27 mouse cellular contexts compared by ENCODE assay signal in genomic region chr6:99540653-99541052, GRCm38 (mm10). TPM values are rescaled to one million over a fixed set of nuclear protein-coding genes. Genes with fewer than 3 reads are reported as not detected.
DNase-seq lines count a peak whose midpoint lies in the region; ATAC-seq and TF ChIP-seq lines count a peak whose summit lies in the region.
"Had no signal": no experiment of that assay in that cellular context is flagged by ENCODE, and none has a peak within 500 bp of the region (broad histone marks: within the 10 kb centered on the region; RNA-seq: fewer than 3 reads in every experiment).

No protein-coding gene starts in this region.

- no peak for TF ChIP-seq CTCF in liver, adult 2 months (IDR thresholded peaks at IDR 0.05; ENCODE audit: low read depth, low read length)
- TF ChIP-seq CTCF in testis, adult 2 months (IDR thresholded peaks at IDR 0.05; ENCODE audit: control insufficient read depth, insufficient read depth, insufficient replicate concordance, low read depth, low read length) = no peak

- H3K27ac ChIP-seq in liver, adult 2 months (replicated peaks; ENCODE audit: insufficient read depth, low read depth, low read length) = no peak overlapping the region; the same call in 1 of the 2 replicates
- H3K27ac ChIP-seq in liver, embryonic 11.5 days (ENCODE audit: low read depth, low read length) = no peak overlapping the region
- H3K27ac ChIP-seq in lung, embryonic 16.5 days (ENCODE audit: low read length) = peak overlapping the region; percentile 63
- 0 out of 2 replicates have a peak overlapping the region, but pooled peaks have one; percentile 29 for H3K27ac ChIP-seq in testis, adult 2 months (ENCODE audit: control insufficient read depth, insufficient read depth, low read depth, low read length)
- H3K27ac ChIP-seq in intestine, embryonic 15.5 days = no peak overlapping the region
- H3K27ac ChIP-seq: forebrain, embryonic 10.5 days; forebrain, embryonic 13.5 days; heart, embryonic 15.5 days; hindbrain, embryonic 10.5 days; hindbrain, embryonic 13.5 days had no signal

- H3K27me3 ChIP-seq in liver, adult 2 months (ENCODE audit: control insufficient read depth, insufficient read depth, low read length) = no peaks in the 10 kb centered on the region
- H3K27me3 ChIP-seq in liver, embryonic 11.5 days (replicated peaks; ENCODE audit: control insufficient read depth, insufficient read depth, low read length) = no peaks in the 10 kb centered on the region
- no peaks in the 10 kb centered on the region for H3K27me3 ChIP-seq in lung, embryonic 16.5 days (ENCODE audit: control insufficient read depth, insufficient read depth, low read depth, low read length)
- no peaks in the 10 kb centered on the region for H3K27me3 ChIP-seq in testis, adult 2 months (ENCODE audit: control insufficient read depth, insufficient read depth, low read length)
- H3K27me3 ChIP-seq in intestine, embryonic 15.5 days (replicated peaks) = no peaks in the 10 kb centered on the region
- H3K27me3 ChIP-seq: CH12.LX; forebrain, embryonic 13.5 days; heart, embryonic 12.5 days; heart, embryonic 15.5 days; hindbrain, embryonic 13.5 days; Patski had no signal

- no peak overlapping the region for H3K9ac ChIP-seq in liver, adult 2 months (ENCODE audit: low read depth, low read length)
- H3K9ac ChIP-seq in liver, embryonic 11.5 days (ENCODE audit: low read depth, low read length) = no peak overlapping the region
- no peak overlapping the region for H3K9ac ChIP-seq in lung, embryonic 16.5 days (ENCODE audit: low read length)
- no peak overlapping the region for H3K9ac ChIP-seq in intestine, embryonic 15.5 days
- H3K9ac ChIP-seq: forebrain, embryonic 13.5 days; heart, embryonic 12.5 days; heart, embryonic 15.5 days; hindbrain, embryonic 13.5 days had no signal

- 69% methylated on average over 6 of the region's 6 CpGs for WGBS in liver, adult 2 months
- 68% methylated on average over 6 of the region's 6 CpGs for WGBS in liver, embryonic 11.5 days
- WGBS in lung, embryonic 16.5 days = 26% methylated on average over 6 of the region's 6 CpGs
- 70% methylated on average over 6 of the region's 6 CpGs for WGBS in intestine, embryonic 15.5 days

- no peaks in the 10 kb centered on the region for H3K36me3 ChIP-seq in liver, adult 2 months (ENCODE audit: control insufficient read depth, insufficient read depth, low read length)
- no peaks in the 10 kb centered on the region for H3K36me3 ChIP-seq in liver, embryonic 11.5 days (ENCODE audit: control insufficient read depth, insufficient read depth, low read length)
- H3K36me3 ChIP-seq in lung, embryonic 16.5 days (ENCODE audit: control insufficient read depth, insufficient read depth, low read length) = no peaks in the 10 kb centered on the region
- H3K36me3 ChIP-seq in testis, adult 2 months (ENCODE audit: control insufficient read depth, insufficient read depth, low read length) = no peaks in the 10 kb centered on the region
- no peaks in the 10 kb centered on the region for H3K36me3 ChIP-seq in intestine, embryonic 15.5 days
- H3K36me3 ChIP-seq: forebrain, embryonic 10.5 days; G1E; heart, embryonic 12.5 days; heart, embryonic 15.5 days; hindbrain, embryonic 10.5 days; hindbrain, embryonic 13.5 days had no signal

- H3K4me1 ChIP-seq in liver, adult 2 months (ENCODE audit: control insufficient read depth, insufficient read depth, low read length) = peaks cover 2% of the 10 kb centered on the region; the same call in 1 of the 2 replicates
- H3K4me1 ChIP-seq in liver, embryonic 11.5 days (replicated peaks; ENCODE audit: control insufficient read depth, insufficient read depth, low read length) = no peaks in the 10 kb centered on the region
- peaks cover 19% of the 10 kb centered on the region for H3K4me1 ChIP-seq in lung, embryonic 16.5 days (replicated peaks; ENCODE audit: control insufficient read depth, insufficient read depth, low read length)
- no peaks in the 10 kb centered on the region for H3K4me1 ChIP-seq in testis, adult 2 months (ENCODE audit: control insufficient read depth, insufficient read depth, low read length)
- H3K4me1 ChIP-seq in intestine, embryonic 15.5 days (replicated peaks) = 0 out of 2 replicates have a peak, but pooled peaks cover 2% of the 10 kb centered on the region
- H3K4me1 ChIP-seq: forebrain, embryonic 10.5 days; forebrain, embryonic 13.5 days; heart, embryonic 12.5 days; hindbrain, embryonic 13.5 days had no signal

- no peak for TF ChIP-seq POLR2A in liver, adult 2 months (IDR thresholded peaks at IDR 0.05; ENCODE audit: extremely low read depth, insufficient read depth, low read length)
- no peak for TF ChIP-seq POLR2A in testis, adult 2 months (IDR thresholded peaks at IDR 0.05; ENCODE audit: control insufficient read depth, low read depth, low read length)

- no peaks in the 10 kb centered on the region for H3K9me3 ChIP-seq in liver, embryonic 11.5 days (ENCODE audit: control insufficient read depth, low read length)
- H3K9me3 ChIP-seq in lung, embryonic 16.5 days (ENCODE audit: control insufficient read depth, low read length) = no peaks in the 10 kb centered on the region
- no peaks in the 10 kb centered on the region for H3K9me3 ChIP-seq in intestine, embryonic 15.5 days
- H3K9me3 ChIP-seq: forebrain, embryonic 10.5 days; forebrain, embryonic 13.5 days; G1E; heart, embryonic 12.5 days; heart, embryonic 15.5 days; hindbrain, embryonic 10.5 days; hindbrain, embryonic 13.5 days had no signal

- no peak overlapping the region for H3K4me2 ChIP-seq in liver, embryonic 11.5 days
- no peak overlapping the region for H3K4me2 ChIP-seq in lung, embryonic 16.5 days (ENCODE audit: low read depth, low read length)
- H3K4me2 ChIP-seq in intestine, embryonic 15.5 days (replicated peaks) = no peak overlapping the region
- H3K4me2 ChIP-seq: forebrain, embryonic 13.5 days; heart, embryonic 12.5 days; heart, embryonic 15.5 days; hindbrain, embryonic 13.5 days had no signal

- DNase-seq in liver, adult 2 months (ENCODE audit: extremely low read depth, low read depth, low spot score) = peak; percentile 8
- no peak for DNase-seq in liver, embryonic 11.5 days (ENCODE audit: low spot score)
- DNase-seq in lung, postnatal 10 days = no peak
- no peak for DNase-seq in testis, postnatal 10 days (ENCODE audit: low spot score)
- DNase-seq: adrenal gland, postnatal 10 days; adrenal gland, postnatal 36 days; B cell, adult 2 months; cerebellum, adult 18-20 months; cerebellum, adult 9-10 months; cerebellum, postnatal 14 days; gastrocnemius, postnatal 10 days; gastrocnemius, postnatal 36 days; heart, postnatal 10 days; heart, postnatal 36 days had no signal

- no peaks in the 10 kb centered on the region for H3K79me2 ChIP-seq in liver, adult 2 months (ENCODE audit: control insufficient read depth, insufficient read depth, low read length)

- H3K4me3 ChIP-seq in liver, adult 2 months (ENCODE audit: insufficient read depth, low read depth, low read length) = no peak overlapping the region
- no peak overlapping the region for H3K4me3 ChIP-seq in liver, embryonic 11.5 days (ENCODE audit: low read depth, low read length)
- no peak overlapping the region for H3K4me3 ChIP-seq in lung, embryonic 16.5 days (ENCODE audit: low read length)
- no peak overlapping the region for H3K4me3 ChIP-seq in testis, adult 2 months (ENCODE audit: control insufficient read depth, low read depth, low read length)
- no peak overlapping the region for H3K4me3 ChIP-seq in intestine, embryonic 15.5 days (replicated peaks)
- H3K4me3 ChIP-seq: forebrain, embryonic 10.5 days; forebrain, embryonic 13.5 days; heart, embryonic 12.5 days; heart, embryonic 15.5 days; hindbrain, embryonic 10.5 days; hindbrain, embryonic 13.5 days had no signal

- ATAC-seq in liver, embryonic 11.5 days (replicated peaks; ENCODE audit: low FRiP score) = no peak
- ATAC-seq in lung, embryonic 16.5 days (ENCODE audit: low read depth) = peak; percentile 39; the same call in 1 of the 2 replicates
- ATAC-seq in intestine, embryonic 15.5 days = no peak
- ATAC-seq: forebrain, embryonic 13.5 days; forebrain, embryonic 16.5 days; Patski had no signal

RNA-seq across cellular contexts. Expression of gene Foxp1, which starts 18.1 kb away (rescaled TPM):
- 24.8 and 35.3 TPM in 2 replicates for total RNA-seq in liver, adult 2 months (2014; rRNA removed)
- polyA plus RNA-seq in liver, adult 2 months (2012; rRNA removed) = 18.8 and 22.7 TPM in 2 replicates
- 62.1 and 67.8 TPM in 2 replicates for polyA plus RNA-seq in liver, embryonic 11.5 days (2014; fragmentation: Nextera tagmentation; extraction: Ambion mirVana)
- 104 and 116 TPM in 2 replicates for polyA plus RNA-seq in lung, embryonic 16.5 days (2015; fragmentation: Nextera tagmentation; extraction: Ambion mirVana)
- polyA plus RNA-seq in testis, adult 2 months (2012; rRNA removed) = 34.8 and 36.3 TPM in 2 replicates
- 87.2 and 103 TPM in 2 replicates for polyA plus RNA-seq in intestine, embryonic 15.5 days (2015; fragmentation: Nextera tagmentation; extraction: Ambion mirVana)

Comparison
In these comparisons a context has a peak if more than half of its experiments do, and no peak if none do; other contexts are left out.
1. H3K27ac ChIP-seq: peak in lung, embryonic 16.5 days (single experiment) and testis, adult 2 months (single experiment); none in liver, adult 2 months (single experiment), liver, embryonic 11.5 days (single experiment) and intestine, embryonic 15.5 days (single experiment).